Mouse (Mus musculus): ENCODE measurements at regions not wholly inside any gene's neighbourhood (a gene's known extent, or its start where the extent isn't known, plus 50 kb on each side); places are given as distances from the start of the nearest gene placed in this dataset.

DNA sequence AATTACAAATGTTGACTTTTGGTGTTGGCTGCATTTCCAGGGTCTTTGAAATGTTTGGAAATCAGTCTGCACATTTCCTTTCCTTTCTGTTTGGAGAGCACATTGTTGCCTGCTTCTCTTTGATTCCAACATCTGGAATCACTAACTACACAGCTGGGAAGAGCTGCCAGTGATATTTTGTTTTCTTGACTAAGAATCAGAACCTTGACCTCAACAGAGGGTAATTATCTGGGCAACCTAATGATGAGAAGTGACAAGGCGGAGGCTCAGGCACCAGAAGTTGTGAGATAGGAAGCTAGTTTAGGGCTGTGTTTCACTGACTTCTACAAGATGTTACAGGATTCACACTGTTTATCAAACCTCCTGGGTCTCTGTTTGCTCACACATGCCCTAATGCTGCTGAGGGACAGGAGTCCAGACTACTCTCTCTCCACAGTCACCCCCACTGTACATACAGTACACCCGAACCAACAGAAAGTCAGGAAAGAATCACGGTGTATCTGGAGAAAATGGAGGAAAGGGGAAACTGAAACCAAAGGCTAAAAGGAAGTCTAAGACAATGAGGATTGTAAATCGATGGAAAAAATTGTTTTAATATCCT, 359.8 kb downstream of the Rnd3 start:
- DNase-seq (ENCODE audit: low spot score): peak; percentile 77

DNA sequence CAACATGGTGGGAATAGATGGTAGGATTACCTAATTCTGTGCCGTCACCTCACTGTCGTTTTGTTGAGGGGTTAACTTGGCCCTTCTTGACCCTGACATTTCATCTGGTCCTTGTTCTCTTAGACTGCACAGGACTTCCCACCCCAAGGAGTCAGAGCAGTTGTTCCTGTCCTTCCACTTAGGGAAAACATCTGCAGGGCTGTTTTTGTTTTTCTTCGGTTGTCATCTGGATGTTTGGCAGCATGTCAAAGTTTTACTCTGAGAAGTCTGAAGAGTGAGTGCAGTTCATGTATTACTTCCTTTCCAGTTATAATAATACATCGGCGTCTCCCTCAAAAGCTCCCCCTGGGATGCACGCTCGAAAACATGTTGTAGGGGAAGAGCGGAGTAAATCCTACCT, 376.8 kb downstream of the Rnd3 start:
- DNase-seq (ENCODE audit: low spot score): no peak

DNA sequence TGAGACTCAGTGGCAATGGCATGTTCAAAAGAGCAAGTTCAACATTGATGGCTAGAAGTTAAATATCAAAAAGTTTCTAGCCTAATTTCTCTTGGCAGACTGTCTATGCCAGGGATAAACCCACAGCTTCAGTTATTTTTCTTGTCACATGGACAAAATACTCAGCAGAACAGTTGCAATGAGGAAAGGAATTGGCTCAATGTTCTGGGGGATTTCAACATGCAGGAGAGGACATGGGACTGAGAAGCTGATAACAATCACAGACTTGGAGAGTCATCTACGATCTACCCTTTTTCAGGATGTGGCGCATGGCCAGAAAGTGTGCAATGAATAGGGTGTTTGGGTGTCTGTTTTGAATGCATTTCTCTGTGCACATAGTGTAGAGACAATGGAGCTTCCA, 389.9 kb downstream of the Rnd3 start:
- DNase-seq (ENCODE audit: low spot score): no peak

DNA sequence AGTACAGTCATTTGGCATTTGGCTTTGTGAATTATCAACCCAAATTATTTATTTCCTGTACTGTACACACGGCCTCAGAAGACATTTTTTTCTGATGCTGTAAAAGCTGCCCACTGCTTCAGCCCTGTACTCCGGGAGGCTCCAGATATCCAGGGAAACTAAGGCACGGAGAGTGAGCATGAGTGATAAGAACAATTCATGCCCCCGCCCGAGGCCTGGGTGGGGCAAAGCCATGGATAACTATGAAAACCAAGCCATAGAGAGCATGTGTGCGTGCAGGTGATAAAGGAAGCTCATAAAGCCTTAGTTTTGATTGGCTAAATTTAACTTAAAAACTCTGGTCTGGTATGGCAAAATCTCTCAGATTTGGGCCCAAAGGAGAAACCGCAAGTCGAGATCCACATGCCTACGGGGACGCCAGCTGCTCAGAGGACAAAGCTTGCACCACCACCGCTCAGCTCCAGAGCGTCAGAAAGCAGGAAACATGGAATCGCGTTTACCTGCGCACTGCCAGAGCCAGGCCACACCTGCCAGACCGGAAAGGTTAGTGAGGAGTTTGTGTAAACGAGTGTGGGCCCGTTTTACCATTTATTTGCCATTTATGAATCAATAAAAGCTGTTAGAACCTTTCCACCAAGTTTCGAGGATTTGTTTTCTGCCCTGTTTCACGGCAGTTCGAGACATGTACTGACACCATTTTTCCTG, 390.9 kb downstream of the Rnd3 start:
- DNase-seq (ENCODE audit: low spot score): no peak

DNA sequence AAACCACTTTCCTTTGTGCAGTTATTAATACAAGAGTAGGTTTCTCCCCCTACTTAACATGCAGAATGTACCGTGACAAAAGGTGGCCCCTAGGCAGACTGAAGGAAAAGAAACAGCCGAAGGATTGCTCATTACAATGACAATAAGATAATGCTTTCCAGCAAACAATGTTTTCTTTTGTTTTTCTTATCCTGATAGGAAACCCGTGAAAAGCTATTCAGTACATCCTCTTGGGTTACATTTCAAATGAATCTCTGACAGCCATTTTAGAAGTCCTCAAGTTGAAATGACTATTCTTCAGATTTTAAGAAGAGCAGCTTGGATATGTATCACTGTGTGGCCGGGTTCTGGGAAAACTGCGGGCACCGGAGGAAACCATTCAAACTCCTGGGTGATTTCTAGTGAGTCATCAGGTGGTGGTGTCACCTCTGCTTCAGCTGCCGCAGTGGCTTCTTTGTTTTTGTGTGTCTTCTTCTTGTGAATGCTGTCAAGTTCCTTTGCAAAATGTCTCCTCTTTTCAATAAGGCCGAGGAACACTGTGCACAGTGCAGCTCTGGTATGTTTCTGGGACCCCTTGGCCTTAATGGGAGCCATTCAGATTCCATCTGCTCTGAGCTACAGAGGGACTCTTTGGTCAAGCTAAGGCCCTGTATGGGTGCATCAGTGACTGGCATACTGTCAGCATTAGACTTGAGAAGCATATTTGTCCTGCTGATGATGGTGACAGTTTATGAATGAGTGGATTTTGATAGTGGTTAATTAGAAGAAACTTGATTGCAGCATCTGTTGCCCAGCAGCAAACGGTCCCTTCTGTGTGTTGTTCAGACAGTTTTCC, 393.1 kb downstream of the Rnd3 start:
- DNase-seq (ENCODE audit: low spot score): peak; percentile 23

DNA sequence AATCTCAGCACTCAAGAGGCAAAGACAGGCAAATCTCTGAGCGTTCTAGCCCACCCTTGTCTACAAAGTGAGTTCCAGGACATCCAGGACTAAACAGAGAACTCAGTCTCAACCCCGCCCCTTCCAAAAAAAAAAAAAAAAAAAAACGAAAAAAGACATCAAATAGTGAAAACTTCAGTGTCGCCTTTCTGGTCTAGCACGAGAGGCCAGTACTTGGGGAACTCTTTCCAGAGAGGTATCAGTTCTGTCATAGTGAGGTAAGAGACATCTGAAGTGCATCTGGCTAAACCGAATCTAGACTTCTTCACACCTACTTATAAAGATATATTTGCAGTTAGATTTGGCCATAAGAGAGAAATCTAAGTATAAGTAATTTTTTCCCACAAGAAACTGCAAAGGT, 393.8 kb downstream of the Rnd3 start:
- no peak for DNase-seq (ENCODE audit: low spot score)

DNA sequence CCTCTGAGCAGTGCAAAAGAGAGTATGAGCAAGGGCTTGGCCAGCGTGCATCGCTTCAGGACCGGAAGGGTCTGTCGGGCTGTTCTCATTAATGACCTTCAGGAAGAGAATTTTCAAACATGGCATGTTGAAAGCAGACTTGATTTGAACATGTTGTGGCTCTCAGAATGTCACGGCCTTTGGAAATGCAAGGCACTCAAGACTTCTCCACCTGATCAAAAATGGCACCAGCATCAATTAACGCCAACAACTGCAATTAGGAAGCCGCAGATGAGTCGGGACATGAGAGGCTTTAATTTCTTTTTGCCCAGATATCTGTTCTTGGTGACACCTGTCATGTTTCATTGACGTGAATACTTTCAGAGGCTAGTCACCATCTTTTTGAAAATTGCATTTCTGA, 396.5 kb downstream of the Rnd3 start:
- DNase-seq (ENCODE audit: low spot score): no peak

- DNase-seq (ENCODE audit: low spot score): no peak
Measured at GRCm38 (mm10) chr2:50750799-50751198, 398.1 kb downstream of the Rnd3 start.

GRCm38 (mm10) chr2:50744625-50745214, 404.2 kb downstream of the Rnd3 start:
- no peak for DNase-seq (ENCODE audit: low spot score)

- no peak for DNase-seq (ENCODE audit: low spot score)
Measured at GRCm38 (mm10) chr2:50743785-50744258, 405.1 kb downstream of the Rnd3 start.

DNA sequence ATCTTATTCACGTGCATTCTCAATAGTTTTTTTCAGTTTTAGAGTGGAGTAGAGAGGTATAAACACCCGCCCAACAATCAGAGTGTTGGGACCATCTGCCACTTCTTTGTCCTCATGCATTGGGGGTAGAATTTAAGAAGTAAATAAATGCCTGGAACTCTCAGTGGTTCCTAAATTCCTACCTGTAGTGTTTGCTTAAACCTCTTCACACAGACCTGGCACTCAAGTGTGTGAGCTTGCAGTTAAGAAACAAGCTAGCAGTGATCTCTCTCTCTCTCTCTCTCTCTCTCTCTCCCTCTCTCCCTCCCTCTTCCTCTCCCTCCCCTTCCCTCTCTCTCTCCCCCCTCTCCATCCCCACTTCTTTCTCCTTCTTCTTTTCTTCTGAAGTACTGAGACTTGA, 406.5 kb downstream of the Rnd3 start:
- no peak for DNase-seq (ENCODE audit: low spot score)

DNA sequence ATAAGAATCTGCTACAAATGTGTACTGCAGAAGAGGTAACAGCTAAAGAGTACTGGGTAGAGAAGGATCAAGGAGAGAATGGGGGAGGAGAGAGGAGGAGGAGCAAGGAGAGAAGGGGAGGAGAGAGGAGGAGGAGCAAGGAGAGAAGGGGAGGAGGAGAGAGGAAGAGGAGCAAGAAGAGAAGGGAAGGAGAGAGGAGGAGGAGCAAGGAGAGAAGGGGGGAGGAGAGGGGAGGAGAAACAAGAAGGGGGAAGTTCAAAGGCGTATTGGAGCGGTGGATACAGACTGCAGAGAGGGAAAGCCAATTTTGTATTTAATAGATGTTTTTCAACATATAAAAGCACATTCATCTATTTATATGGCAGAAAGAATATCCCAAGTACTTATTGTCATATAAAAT, 407.6 kb downstream of the Rnd3 start:
- no peak for DNase-seq (ENCODE audit: low spot score)

GRCm38 (mm10) chr2:50739599-50739979, 409.3 kb downstream of the Rnd3 start:
- DNase-seq (ENCODE audit: low spot score): no peak

- no peak for DNase-seq (ENCODE audit: low spot score)
Measured at GRCm38 (mm10) chr2:50738936-50739598, 409.8 kb downstream of the Rnd3 start.

- no peak for DNase-seq (ENCODE audit: low spot score)
Measured at GRCm38 (mm10) chr2:50737706-50738105, 411.2 kb downstream of the Rnd3 start.

- no peak for DNase-seq (ENCODE audit: low spot score)
Measured at GRCm38 (mm10) chr2:50735029-50735428, 413.9 kb downstream of the Rnd3 start.

DNA sequence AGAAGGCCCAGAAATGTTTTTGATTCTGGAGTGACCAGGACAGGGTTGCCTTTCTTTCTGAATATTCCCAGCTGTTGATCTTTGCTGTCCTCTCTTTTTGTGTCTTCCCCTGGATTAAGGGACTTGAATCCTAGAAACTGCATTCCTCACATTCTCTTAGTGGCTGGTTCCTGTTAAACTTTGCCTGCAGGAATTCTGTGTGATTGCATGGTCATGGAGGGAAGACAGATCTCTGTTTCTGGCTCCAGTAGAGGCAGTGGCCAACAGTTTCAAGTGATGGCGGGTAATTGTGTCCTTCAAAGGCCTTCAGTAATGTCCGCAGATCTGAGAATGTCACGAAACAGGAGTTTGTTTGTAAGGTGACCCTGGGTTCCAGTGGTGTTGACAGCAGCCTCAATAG, 410.1 kb upstream of the Mmadhc start:
- DNase-seq (ENCODE audit: low spot score): peak; percentile 51

DNA sequence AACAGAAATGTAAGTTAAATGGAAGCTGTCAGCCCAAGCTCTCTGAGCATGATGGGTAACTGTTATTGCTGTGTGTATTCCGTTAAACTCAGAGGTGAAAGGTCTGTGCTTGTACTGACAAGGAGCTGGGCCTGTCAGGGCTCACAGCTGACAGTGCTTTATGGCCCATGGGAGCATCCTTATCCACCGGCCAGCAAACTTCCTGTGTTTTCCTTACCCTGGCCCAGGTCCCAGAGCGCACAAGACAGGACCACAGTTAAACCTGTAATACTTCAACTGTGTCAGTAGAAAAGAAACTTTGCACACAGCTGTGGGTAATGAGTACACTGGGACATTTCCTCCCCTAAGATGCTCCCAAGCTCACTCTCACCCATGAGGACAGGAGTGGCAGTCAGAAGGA, 407.7 kb upstream of the Mmadhc start:
- DNase-seq (ENCODE audit: low spot score): peak; percentile 53

DNA sequence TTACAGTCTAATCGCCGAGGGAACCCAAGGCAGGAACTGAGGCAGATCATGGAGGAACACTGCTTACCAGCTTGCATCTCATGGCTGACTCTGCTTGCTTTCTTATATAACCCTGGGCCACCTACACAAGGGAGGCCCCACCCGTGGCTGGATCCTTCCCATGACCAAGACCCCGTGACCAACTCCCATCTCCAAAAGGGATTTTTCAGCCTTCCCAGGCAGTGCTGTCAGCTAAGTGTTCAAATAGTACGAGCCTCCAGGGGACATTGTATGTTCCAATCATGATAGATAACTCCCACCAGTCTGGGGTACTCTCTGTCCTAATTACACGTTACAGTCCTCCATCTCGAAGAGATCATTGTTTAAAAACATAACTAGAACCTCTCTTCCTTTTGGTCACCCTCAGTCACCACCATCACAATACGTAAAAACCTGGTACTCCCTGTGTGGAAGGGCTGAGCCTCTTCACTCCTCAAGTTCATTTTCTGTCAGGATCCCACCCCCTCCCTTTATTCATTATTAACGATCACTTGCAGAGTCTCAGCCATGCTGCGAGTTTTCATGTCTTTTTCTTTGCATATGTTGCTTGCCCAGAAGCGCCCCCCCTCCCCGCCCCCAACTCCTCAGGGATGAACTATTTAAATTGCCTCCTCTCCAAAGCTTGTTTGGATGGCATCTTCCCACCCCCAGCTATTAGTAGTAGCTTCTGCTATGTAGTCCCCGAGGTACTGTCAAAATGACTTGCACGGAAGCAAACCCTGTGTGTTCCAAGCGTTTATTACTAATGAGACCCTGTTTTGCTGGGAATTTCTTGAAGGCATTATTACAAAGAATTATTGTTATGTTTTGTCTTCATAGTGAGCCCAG, 406.2 kb upstream of the Mmadhc start:
- no peak for DNase-seq (ENCODE audit: low spot score)

DNA sequence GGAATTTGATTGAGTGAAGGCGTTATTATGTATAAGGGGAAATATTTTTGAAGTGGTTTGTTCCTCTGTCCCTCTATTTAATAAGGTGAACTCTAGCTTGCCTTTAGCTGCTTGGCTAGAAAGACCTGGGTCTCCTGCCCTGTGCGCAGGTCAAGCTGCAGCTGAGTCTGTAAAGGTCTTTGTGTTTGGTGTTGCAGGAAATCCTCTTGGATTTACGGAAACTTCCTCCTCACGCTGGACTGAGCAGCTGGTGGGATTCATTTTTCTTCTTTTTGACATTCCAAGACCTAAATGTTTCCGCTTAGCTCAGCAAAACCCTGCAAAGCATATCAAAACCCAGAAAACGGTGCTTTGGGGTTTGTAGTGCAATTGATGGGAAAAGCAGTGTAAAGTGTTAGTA, 402.2 kb upstream of the Mmadhc start:
- DNase-seq (ENCODE audit: low spot score): no peak

GRCm38 (mm10) chr2:50696575-50696974, 400.0 kb upstream of the Mmadhc start:
- DNase-seq (ENCODE audit: low spot score): no peak

Data from embryo, embryonic 10 days (tissue).